Mouse (Mus musculus) c-Kit-positive CD71-positive TER-119-positive erythroid progenitor cells, embryonic 14.5 days (primary cell): Measurements from ENCODE around the gene Armh3.

Source experiments
- DNase-seq: peaks from one replicate; pipeline ENCODE4 v3.0.0-alpha.2; 2013; ENCODE audit warnings: low spot score

Armh3 gene

DNA sequence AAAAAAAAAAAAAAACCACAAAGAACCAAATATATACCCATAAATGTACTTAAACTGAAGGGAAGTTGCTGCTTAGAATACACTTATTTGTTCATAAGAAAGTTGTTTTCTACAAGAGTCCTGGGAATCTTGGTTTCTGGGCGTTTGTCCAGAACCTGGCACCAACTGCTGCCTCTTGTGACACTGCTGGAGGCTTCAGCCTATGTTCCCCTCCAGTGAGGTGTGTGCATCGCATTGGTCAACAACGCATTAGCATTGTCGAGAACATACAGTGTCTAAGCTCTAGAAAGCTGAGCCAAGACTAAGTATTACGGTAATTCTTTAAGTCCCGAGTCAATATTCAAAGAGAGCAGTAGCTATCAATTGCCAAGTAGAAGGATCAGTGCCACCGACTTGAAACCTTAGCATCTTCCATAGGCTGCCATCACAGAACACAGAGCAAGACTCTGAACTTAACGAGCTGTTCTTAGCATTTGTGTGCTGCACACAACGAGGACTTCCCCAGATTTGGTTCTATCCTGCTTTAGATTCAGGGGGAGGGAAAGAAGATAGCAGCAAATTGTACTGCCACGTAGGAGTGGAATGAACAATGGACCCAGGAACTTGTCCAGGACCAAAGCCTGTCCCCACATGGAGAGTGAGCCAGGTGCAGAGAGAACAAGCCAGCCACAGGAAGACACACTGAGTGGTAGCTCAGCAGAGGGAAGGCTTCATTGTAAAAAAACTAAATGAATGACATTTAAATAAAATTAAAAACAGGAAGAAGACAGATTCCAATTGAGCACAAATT, 86.9 kb downstream of the Armh3 start:
- DNase-seq, result no peak

DNA sequence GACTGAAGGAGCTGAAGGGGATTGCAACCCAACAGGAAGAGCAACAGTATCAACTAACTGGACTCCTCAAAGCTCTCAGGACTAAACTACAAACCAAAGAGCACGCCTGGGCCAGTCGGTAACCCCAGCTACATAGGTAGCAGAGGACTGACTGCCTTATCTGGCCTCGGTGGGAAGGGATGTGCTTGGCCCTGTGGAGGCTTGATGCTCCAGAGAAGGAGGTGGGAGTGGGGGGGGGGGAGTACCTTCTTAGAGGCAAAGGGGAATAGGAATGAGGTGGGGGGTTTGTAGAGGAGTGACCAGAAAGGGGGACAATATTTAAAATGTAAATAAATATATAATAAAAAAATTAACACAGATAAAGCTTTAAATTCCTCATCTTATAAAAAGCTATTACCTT, 90.0 kb downstream of the Armh3 start:
- DNase-seq, result no peak

GRCm38 (mm10) chr19:45907416-45907815, 90.9 kb downstream of the Armh3 start:
- DNase-seq, result no peak

- no peak for DNase-seq
Observed at GRCm38 (mm10) chr19:45903861-45904260, 94.4 kb downstream of the Armh3 start.

DNA sequence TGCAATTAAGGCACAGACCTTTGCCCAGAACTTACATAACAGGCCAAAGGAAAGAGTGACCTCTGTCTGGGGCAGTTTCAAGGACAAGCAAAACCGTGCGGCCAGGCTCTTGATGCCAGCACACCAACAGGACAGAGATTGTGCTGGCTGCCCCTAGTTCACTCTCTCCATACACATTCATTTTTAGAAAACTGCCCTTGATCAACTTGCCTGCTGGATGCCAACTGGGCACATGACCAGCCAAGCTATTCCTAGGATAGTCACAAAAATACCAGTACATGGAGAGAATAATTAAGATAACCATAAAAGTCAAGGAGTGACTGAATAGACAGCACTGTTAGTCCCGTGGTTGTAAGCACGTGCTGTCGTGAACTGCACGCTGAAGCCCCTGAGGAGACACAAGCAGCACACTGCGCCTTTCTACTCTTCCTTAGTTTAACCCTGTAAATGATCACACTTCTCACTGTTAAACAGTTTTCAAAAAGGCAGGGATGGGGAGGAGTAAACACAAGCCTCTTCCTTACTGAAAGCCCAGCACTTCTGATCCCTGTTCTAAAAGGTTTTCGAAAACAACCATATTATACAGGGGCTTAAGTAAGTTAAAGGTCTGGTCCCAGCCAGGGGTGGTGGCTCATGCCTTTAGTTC, 95.8 kb downstream of the Armh3 start:
- no peak for DNase-seq

- DNase-seq, result no peak
Observed at GRCm38 (mm10) chr19:45900836-45901235, 97.5 kb downstream of the Armh3 start.

DNA sequence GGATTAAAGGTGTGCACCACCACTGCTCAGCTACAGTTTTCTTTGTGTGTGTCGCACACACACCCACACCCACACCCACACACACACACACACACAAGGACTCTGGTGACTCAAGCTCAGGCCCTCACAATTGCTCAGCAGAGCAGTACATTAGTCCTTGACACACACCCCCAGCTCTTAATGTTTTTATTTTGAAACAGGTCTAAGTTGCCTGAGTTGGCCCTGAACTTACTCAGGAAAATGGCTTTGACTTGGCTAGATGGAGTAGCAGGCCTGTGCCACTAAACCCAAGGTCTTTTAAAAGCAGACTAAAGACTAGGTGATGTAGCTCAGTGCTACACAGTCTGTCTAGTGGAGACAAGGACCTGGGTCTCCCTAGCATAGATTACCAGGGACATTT, 102.6 kb downstream of the Armh3 start:
- no peak for DNase-seq

- no peak for DNase-seq
Observed at GRCm38 (mm10) chr19:45882056-45882455, 116.2 kb downstream of the Armh3 start.

GRCm38 (mm10) chr19:45873320-45873719, 125.0 kb downstream of the Armh3 start:
- DNase-seq, result no peak

GRCm38 (mm10) chr19:45855284-45855920, 142.9 kb downstream of the Armh3 start:
- DNase-seq, result no peak

GRCm38 (mm10) chr19:45854521-45854920, 143.8 kb downstream of the Armh3 start:
- no peak for DNase-seq

DNA sequence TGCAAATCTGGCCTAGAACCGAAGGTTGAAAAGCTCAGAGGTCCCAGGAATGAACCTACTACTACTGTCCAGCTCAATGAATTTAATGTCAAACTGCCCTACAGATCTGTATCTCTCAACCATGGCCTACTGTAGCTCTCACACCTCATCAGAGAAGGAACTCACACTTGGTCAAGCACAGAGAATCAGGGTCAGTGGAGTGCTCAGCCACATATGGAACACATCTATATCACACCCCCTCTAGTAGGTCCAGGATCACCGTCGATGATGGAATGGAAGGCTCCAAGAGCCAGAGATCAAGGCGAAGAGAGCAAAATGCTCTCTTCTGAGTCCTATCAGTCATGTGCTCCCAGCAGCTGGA, 150.6 kb downstream of the Armh3 start:
- DNase-seq, result no peak

DNA sequence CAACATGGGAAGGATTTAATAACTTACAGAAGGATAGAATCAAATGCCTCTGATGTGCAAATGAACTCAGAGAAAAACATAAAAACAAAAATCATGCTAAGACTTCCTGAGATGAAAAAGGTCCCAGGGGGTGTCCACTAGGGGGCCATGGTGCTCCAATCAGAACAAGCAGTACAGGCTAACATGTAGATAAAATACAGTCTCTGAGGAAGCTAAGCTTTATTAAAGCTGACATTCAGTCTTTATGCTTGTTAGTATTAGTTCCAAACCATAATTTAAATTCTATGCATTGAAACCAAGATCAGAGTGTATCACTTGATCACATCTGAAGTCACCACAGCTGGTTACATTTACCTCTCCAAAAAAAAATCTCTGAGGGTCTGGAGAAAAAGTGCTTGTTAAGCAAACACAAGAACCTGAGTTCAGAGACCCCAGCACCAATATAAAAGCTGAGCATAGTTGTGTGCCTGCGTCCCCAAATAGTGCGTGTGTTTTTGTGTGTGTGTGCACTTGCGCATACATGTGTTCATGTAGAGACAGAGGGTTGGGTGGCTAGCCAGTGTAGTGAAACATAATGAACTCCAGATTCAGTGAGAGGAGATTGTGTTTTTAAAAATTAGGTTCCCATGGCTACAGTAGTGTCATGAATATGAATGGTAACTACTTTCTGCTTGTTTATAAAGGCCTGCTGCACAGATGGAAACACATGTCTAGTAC, 151.1 kb downstream of the Armh3 start:
- DNase-seq, result peak; percentile 6

GRCm38 (mm10) chr19:45844209-45844608, 154.1 kb downstream of the Armh3 start:
- no peak for DNase-seq

GRCm38 (mm10) chr19:45843424-45843823, 154.9 kb downstream of the Armh3 start:
- no peak for DNase-seq

DNA sequence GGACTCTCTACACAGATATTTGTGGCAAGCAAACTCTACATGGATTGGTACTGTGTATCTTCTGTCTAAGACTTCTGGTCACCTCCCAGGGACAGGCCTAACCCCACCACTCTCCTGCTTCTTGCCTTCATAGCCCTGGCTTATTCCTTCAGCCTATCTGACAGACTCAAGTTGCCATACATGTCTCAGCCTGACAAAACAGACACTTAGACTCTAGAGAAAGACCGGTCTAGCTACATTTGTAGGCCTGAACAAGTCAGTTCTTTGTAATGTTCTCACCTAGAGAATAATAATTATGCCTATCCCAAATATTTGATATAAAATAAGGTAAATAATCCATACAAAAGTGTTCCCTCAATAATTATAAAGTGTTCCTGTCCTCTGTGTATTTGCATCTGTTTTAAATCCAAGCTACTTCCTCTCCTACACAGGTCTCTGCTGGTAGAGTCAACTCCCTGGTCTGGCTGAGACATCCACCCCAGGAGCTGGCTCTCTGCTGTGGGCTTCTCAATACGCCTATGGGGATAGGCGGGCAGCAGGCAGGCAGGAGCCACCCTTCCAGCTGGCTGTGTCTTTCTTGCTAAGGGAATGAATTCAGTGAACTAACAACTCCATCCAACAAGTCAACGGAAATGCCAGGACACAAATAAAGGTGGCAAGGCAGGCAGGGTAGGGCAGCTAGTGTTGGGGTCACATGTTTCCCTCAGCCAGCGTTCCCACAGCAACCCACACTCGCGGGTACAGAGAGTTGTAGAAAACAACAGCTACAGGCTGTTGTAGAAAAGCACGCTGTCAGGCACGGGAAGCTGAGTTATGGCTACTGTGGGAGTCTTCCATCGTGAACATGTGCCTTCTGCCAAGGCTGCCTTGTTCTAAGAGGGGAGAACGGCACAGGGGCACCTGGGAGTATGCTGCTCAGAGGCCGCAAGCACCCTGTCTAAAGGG, 161.0 kb downstream of the Armh3 start:
- DNase-seq, result no peak

- DNase-seq, result no peak
Observed at GRCm38 (mm10) chr19:45835490-45835889, 162.8 kb downstream of the Armh3 start.

DNA sequence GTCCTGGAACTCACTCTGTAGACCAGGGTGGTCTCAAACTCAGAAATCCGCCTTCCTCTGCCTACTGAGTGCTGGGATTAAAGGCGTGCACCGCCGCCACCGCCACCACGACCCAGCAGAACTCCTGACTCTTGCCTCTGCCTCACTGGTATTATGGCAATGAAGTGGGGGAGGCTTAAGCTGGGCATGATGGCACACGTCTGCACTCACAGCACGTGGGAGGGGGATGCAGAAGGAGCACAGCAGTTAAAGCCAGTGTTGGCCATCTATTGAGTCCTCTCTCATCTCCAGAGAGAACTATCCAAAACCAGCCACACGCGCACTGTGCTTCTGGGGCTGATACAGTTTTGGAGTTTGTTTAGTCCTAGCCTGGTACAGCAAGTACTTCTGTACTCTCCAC, 164.6 kb downstream of the Armh3 start:
- no peak for DNase-seq

DNA sequence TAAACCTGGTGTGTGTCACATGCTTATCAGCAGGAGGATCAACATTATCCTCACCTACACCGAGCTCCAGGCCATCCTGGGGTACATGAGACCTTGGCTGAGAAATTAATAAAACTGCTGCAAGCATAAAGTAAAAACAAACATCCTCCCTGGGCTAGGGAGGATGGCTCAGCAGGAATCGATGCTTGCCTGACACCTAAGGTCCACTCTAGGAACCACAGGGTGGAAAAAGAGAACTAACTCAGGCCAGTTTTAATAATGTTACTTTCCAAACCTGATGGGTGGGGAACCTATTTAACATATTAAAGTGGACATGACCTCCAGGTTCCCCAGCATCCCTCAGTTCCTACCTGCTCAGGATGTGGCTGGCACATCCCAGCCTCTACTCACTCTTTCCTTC, 167.6 kb downstream of the Armh3 start:
- no peak for DNase-seq

GRCm38 (mm10) chr19:45827736-45828135, 170.6 kb downstream of the Armh3 start:
- no peak for DNase-seq

- DNase-seq, result no peak
Observed at GRCm38 (mm10) chr19:45827125-45827524, 171.2 kb downstream of the Armh3 start.

DNA sequence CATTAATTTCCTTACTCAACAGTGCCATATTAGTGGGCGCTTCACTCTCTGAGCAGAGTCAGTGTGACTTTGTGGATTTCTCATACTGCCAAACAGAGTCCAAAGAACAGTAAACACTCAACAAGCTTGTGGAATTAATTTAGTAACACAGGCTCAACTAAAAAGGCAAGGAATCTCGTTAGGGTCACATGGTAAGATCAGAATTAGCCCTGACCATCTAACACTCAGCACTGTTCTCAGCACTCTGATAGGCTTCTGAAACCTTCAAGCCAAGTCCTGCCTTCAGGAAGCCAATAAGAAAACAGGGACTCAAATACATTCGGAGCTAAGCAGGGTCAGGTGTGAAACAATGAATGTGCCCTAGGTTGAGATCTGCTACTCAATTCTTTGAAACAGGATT, 172.1 kb downstream of the Armh3 start:
- no peak for DNase-seq
